Mouse (Mus musculus) E14TG2a.4 (cell line): ENCODE data around the gene Mog.
"Not testable (repeated sequence)": the region's sequence is repeated elsewhere in the genome, so short reads cannot be mapped to it uniquely, and the experiment has no call there.

Source experiments
- CTCF ChIP-seq: conservative IDR thresholded peaks from 2 replicates; pipeline ENCODE4 v1.5.1; 2014; ENCODE audit warnings: low read length
- NANOG ChIP-seq: IDR thresholded peaks from 2 replicates; pipeline ENCODE4 v1.6.1; 2014; ENCODE audit warnings: borderline replicate concordance, low read length, mixed read lengths
- POU5F1 ChIP-seq: IDR thresholded peaks from 2 replicates; pipeline ENCODE4 v1.6.1; 2014; ENCODE audit warnings: low read length, borderline replicate concordance

- not testable (repeated sequence) for TF ChIP-seq CTCF, POU5F1, NANOG
Measured at GRCm38 (mm10) chr17:37019242-37019641, 4.0 kb downstream of the Mog start.
